Mouse (Mus musculus): ENCODE measurements around the gene Shbg.

DNA sequence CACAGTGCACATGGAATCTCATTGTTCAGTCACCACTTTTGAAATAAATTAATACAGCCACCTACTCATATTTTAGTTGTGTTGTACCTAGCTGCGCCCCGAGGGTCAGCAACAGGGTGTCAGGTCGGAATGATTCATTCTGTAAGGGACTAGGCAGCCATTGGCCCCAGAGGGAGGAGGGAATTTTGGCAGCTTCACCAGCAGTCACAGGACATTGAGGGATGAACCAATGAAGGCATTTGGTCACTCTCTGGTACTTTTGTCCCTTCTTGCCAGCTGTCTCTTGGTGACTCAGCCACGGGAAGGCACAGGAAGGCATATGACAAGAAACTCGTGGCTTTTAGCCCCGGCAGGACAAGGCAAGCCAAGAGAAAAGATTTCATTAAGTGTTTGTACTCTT is 46.1 kb upstream of the Shbg start:
- TF ChIP-seq CTCF (IDR thresholded peaks at IDR 0.05; ENCODE audit: insufficient read depth, low read depth, low read length) = no peak
- no peak for TF ChIP-seq POLR2A (IDR thresholded peaks at IDR 0.05; ENCODE audit: insufficient read depth, low read depth, low read length)

Data from olfactory bulb, adult 2 months (tissue).